In genomic region chr2:17193611-17194010, GRCm38 (mm10) we compare ENCODE assay signal across 29 mouse cellular contexts.
DNase-seq lines count a peak whose midpoint lies in the region; ATAC-seq and TF ChIP-seq lines count a peak whose summit lies in the region.
"Had no signal": no experiment of that assay in that cellular context is flagged by ENCODE, and none has a peak within 500 bp of the region (broad histone marks: within the 10 kb centered on the region; RNA-seq: fewer than 3 reads in every experiment).

No protein-coding gene starts in this region.

- TF ChIP-seq EP300 in heart, adult 2 months (IDR thresholded peaks at IDR 0.05; ENCODE audit: insufficient read depth, low read depth, low read length) = no peak

- intact Hi-C loops in heart, adult 2 months (cut with DNase I) = no loop called here
- intact Hi-C loops in heart, postnatal 25 days (cut with DNase I) = no loop called here

- H3K36me3 ChIP-seq in embryonic facial prominence, embryonic 14.5 days (ENCODE audit: control insufficient read depth, insufficient read depth, low read length) = no peaks in the 10 kb centered on the region
- H3K36me3 ChIP-seq in embryonic facial prominence, embryonic 10.5 days (replicated peaks) = no peaks in the 10 kb centered on the region
- no peaks in the 10 kb centered on the region for H3K36me3 ChIP-seq in heart, adult 2 months (ENCODE audit: control insufficient read depth, insufficient read depth, low read length)
- no peaks in the 10 kb centered on the region for H3K36me3 ChIP-seq in heart, embryonic 10.5 days
- H3K36me3 ChIP-seq: heart, embryonic 13.5 days; hindbrain, embryonic 15.5 days; limb, embryonic 12.5 days; liver, embryonic 15.5 days; midbrain, embryonic 13.5 days; neural tube, embryonic 15.5 days had no signal

- H3K27ac ChIP-seq in embryonic facial prominence, embryonic 14.5 days (replicated peaks; ENCODE audit: low read depth, low read length) = no peak overlapping the region
- H3K27ac ChIP-seq in embryonic facial prominence, embryonic 10.5 days (replicated peaks) = no peak overlapping the region
- peak overlapping the region; percentile 33 for H3K27ac ChIP-seq in heart, adult 2 months
- no peak overlapping the region for H3K27ac ChIP-seq in heart, embryonic 10.5 days
- H3K27ac ChIP-seq: heart, embryonic 13.5 days; hindbrain, embryonic 15.5 days; left cerebral cortex, adult 2 months; limb, embryonic 12.5 days; liver, embryonic 15.5 days; macrophage; midbrain, embryonic 13.5 days; neural tube, embryonic 15.5 days had no signal

- no peaks in the 10 kb centered on the region for H3K27me3 ChIP-seq in embryonic facial prominence, embryonic 14.5 days (replicated peaks; ENCODE audit: control insufficient read depth, insufficient read depth, low read length)
- H3K27me3 ChIP-seq in embryonic facial prominence, embryonic 10.5 days (replicated peaks; ENCODE audit: low read depth, poor library complexity, severe bottlenecking) = no peaks in the 10 kb centered on the region
- no peaks in the 10 kb centered on the region for H3K27me3 ChIP-seq in heart, adult 2 months (ENCODE audit: control insufficient read depth, insufficient read depth, low read length)
- H3K27me3 ChIP-seq in heart, embryonic 10.5 days (ENCODE audit: insufficient read depth, poor library complexity, severe bottlenecking) = no peaks in the 10 kb centered on the region
- H3K27me3 ChIP-seq: CH12.LX; heart, embryonic 13.5 days; hindbrain, embryonic 15.5 days; limb, embryonic 12.5 days; liver, embryonic 15.5 days; midbrain, embryonic 13.5 days; neural tube, embryonic 15.5 days had no signal

- no peaks in the 10 kb centered on the region for H3K4me1 ChIP-seq in embryonic facial prominence, embryonic 14.5 days (ENCODE audit: control insufficient read depth, insufficient read depth, low read length)
- H3K4me1 ChIP-seq in embryonic facial prominence, embryonic 10.5 days = no peaks in the 10 kb centered on the region
- H3K4me1 ChIP-seq in heart, adult 2 months (ENCODE audit: control insufficient read depth, insufficient read depth, low read length) = no peaks in the 10 kb centered on the region
- H3K4me1 ChIP-seq in heart, embryonic 10.5 days = no peaks in the 10 kb centered on the region
- H3K4me1 ChIP-seq: heart, embryonic 13.5 days; hindbrain, embryonic 15.5 days; limb, embryonic 12.5 days; liver, embryonic 15.5 days; midbrain, embryonic 13.5 days; neural tube, embryonic 15.5 days had no signal

- no peak for ATAC-seq in embryonic facial prominence, embryonic 14.5 days (ENCODE audit: low read depth)
- ATAC-seq in erythroid progenitor cell, adult 5-6 weeks (replicated peaks; ENCODE audit: low FRiP score, poor library complexity, severe bottlenecking) = no peak
- ATAC-seq: activated CD4-positive, CD25-positive, alpha-beta regulatory T cell, adult 4 months; forebrain, embryonic 14.5 days; inflammation-experienced regulatory T-cells, adult 6 months; midbrain, embryonic 13.5 days had no signal

- H3K9me3 ChIP-seq in embryonic facial prominence, embryonic 14.5 days (ENCODE audit: control insufficient read depth, low read length) = no peaks in the 10 kb centered on the region
- no peaks in the 10 kb centered on the region for H3K9me3 ChIP-seq in embryonic facial prominence, embryonic 10.5 days
- no peaks in the 10 kb centered on the region for H3K9me3 ChIP-seq in heart, embryonic 10.5 days
- H3K9me3 ChIP-seq: heart, embryonic 13.5 days; hindbrain, embryonic 15.5 days; limb, embryonic 12.5 days; liver, embryonic 15.5 days; midbrain, embryonic 13.5 days; neural tube, embryonic 15.5 days had no signal

- no peaks in the 10 kb centered on the region for H3K79me2 ChIP-seq in heart, adult 2 months (replicated peaks; ENCODE audit: control insufficient read depth, insufficient read depth, low read length)

- 47% methylated on average over 3 of the region's 3 CpGs for WGBS in embryonic facial prominence, embryonic 14.5 days
- WGBS in embryonic facial prominence, embryonic 10.5 days = 62% methylated on average over 3 of the region's 3 CpGs
- WGBS in heart, adult 2 months = 31% methylated on average over 3 of the region's 3 CpGs
- WGBS in heart, embryonic 10.5 days = 58% methylated on average over 3 of the region's 3 CpGs

- no peak overlapping the region for H3K9ac ChIP-seq in embryonic facial prominence, embryonic 14.5 days (ENCODE audit: low read depth, low read length)
- H3K9ac ChIP-seq in heart, adult 2 months (ENCODE audit: low read depth, low read length) = no peak overlapping the region
- H3K9ac ChIP-seq: heart, embryonic 13.5 days; hindbrain, embryonic 15.5 days; limb, embryonic 12.5 days; liver, embryonic 15.5 days; midbrain, embryonic 13.5 days; neural tube, embryonic 15.5 days had no signal

- TF ChIP-seq POLR2A in heart, adult 2 months (IDR thresholded peaks at IDR 0.05; ENCODE audit: insufficient read depth, low read depth, low read length) = no peak

- H3K4me3 ChIP-seq in embryonic facial prominence, embryonic 14.5 days (ENCODE audit: low read depth, low read length) = no peak overlapping the region
- H3K4me3 ChIP-seq in embryonic facial prominence, embryonic 10.5 days = no peak overlapping the region
- no peak overlapping the region for H3K4me3 ChIP-seq in heart, adult 2 months
- no peak overlapping the region for H3K4me3 ChIP-seq in heart, embryonic 10.5 days
- H3K4me3 ChIP-seq: heart, embryonic 13.5 days; hindbrain, embryonic 15.5 days; left cerebral cortex, adult 2 months; limb, embryonic 12.5 days; liver, embryonic 15.5 days; midbrain, embryonic 13.5 days; neural tube, embryonic 15.5 days had no signal

- DNase-seq in embryonic facial prominence, embryonic 14.5 days (ENCODE audit: low spot score) = peak; percentile 24
- no peak for DNase-seq in embryonic facial prominence, embryonic 10.5 days (ENCODE audit: low spot score)
- DNase-seq in heart, adult 2 months = peak in 1 of 2 experiments; percentile 31
- no peak for DNase-seq in heart, embryonic 10.5 days (ENCODE audit: low spot score)
- DNase-seq in gastrocnemius, postnatal 25 days = peak; percentile 53
- DNase-seq in heart, postnatal 25 days (ENCODE audit: low spot score) = peak; percentile 4
- no peak for DNase-seq in urinary bladder, postnatal 25 days (ENCODE audit: low spot score)
- DNase-seq: adrenal gland, adult 2 months; adrenal gland, postnatal 36 days; cerebellum, adult 2 months; cerebellum, postnatal 14 days; kidney, adult 11 months; kidney, postnatal 14 days; right cerebral cortex, postnatal 25 days; spleen, adult 18-20 months; thymus, postnatal 14 days had no signal

- no peak overlapping the region for H3K4me2 ChIP-seq in embryonic facial prominence, embryonic 14.5 days (ENCODE audit: low read depth, low read length)
- H3K4me2 ChIP-seq: heart, embryonic 13.5 days; hindbrain, embryonic 15.5 days; limb, embryonic 12.5 days; liver, embryonic 15.5 days; midbrain, embryonic 13.5 days; neural tube, embryonic 15.5 days had no signal

- TF ChIP-seq CTCF in heart, adult 2 months (IDR thresholded peaks at IDR 0.05) = no peak

Comparison
In these comparisons a context has a peak if more than half of its experiments do, and no peak if none do; other contexts are left out.
1. DNase-seq: peak in embryonic facial prominence, embryonic 14.5 days (single experiment), gastrocnemius, postnatal 25 days (single experiment) and heart, postnatal 25 days (single experiment); none in embryonic facial prominence, embryonic 10.5 days (single experiment), heart, embryonic 10.5 days (single experiment) and urinary bladder, postnatal 25 days (single experiment).